Mouse (Mus musculus) cortical plate, adult 2 months (tissue): Measurements from ENCODE around the gene Slx1b.

ENCODE experiments used
- CTCF ChIP-seq: fragments of 200-500 bp; IDR thresholded peaks from 2 replicates; pipeline ENCODE4 v1.5.1; 2011; ENCODE audit warnings: mild to moderate bottlenecking, control low read depth, low read length; ENCODE audit not compliant: insufficient read depth; ENCODE audit errors: extremely low read depth
- POLR2A ChIP-seq: fragments of 200-500 bp; IDR thresholded peaks from 2 replicates; pipeline ENCODE4 v1.6.1; 2011; ENCODE audit warnings: mild to moderate bottlenecking, low read length, control low read depth; ENCODE audit not compliant: insufficient read depth; ENCODE audit errors: extremely low read depth

GRCm38 (mm10) chr7:126718787-126719337 lies 23.3 kb upstream of the Slx1b start:
- TF ChIP-seq CTCF (peak; percentile 47; the same call in 1 of the 2 replicates), POLR2A (no peak)
